Mouse (Mus musculus) embryonic facial prominence, embryonic 13.5 days (tissue): Measurements from ENCODE around the gene Fgfr2. TPM values are rescaled to one million over a fixed set of nuclear protein-coding genes. Genes with fewer than 3 reads are reported as not detected.

ENCODE experiments used
- ATAC-seq: fragments of 200-750 bp; cut with Nextera tagmentation; 2 replicates; pipeline ENCODE4 v1.8.0; 2017; ENCODE audit warnings: low read depth; ENCODE audit not compliant: insufficient number of reproducible peaks, insufficient read depth, low FRiP score, low TSS enrichment
- H3K27ac ChIP-seq: fragments of 300-500 bp; sonication (generic); 2 replicates; pipeline ENCODE4 v1.5.1; 2015; ENCODE audit warnings: moderate library complexity, mild to moderate bottlenecking, inconsistent platforms
- H3K27me3 ChIP-seq: fragments of 300-500 bp; sonication (generic); 2 replicates; pipeline ENCODE4 v1.6.1; 2015; ENCODE audit warnings: mild to moderate bottlenecking, inconsistent platforms
- H3K36me3 ChIP-seq: fragments of 300-500 bp; sonication (generic); 2 replicates; pipeline ENCODE4 v1.6.1; 2015; ENCODE audit warnings: mild to moderate bottlenecking, inconsistent platforms
- H3K4me1 ChIP-seq: fragments of 300-500 bp; sonication (generic); 2 replicates; pipeline ENCODE4 v1.6.1; 2015; ENCODE audit warnings: inconsistent platforms
- H3K4me2 ChIP-seq: fragments of 300-500 bp; sonication (generic); 2 replicates; pipeline ENCODE4 v1.6.1; 2015; ENCODE audit warnings: moderate library complexity, mild to moderate bottlenecking, inconsistent platforms
- H3K4me3 ChIP-seq: fragments of 300-500 bp; sonication (generic); 2 replicates; pipeline ENCODE4 v1.5.1; 2015; ENCODE audit warnings: mild to moderate bottlenecking, inconsistent platforms
- H3K9ac ChIP-seq: fragments of 300-500 bp; sonication (generic); 2 replicates; pipeline ENCODE4 v1.6.1; 2015; ENCODE audit warnings: mild to moderate bottlenecking, inconsistent platforms
- H3K9me3 ChIP-seq: fragments of 300-500 bp; sonication (generic); 2 replicates; pipeline ENCODE4 v1.6.1; 2016; ENCODE audit warnings: inconsistent platforms
- WGBS: fragments of 180-500 bp; shearing (Covaris S2); methylation state at CpG from one replicate; pipeline ENCODE4 v1.1.7; 2015; ENCODE audit warnings: mixed read lengths; 5-methylcytosine and 5-hydroxymethylcytosine counted together
- polyA plus RNA-seq: library from polyadenylated mRNA; unstranded; fragments of >200 nt; fragmentation: Nextera tagmentation; extraction: Ambion mirVana; gene quantifications from 2 replicates; pipeline ENCODE4 v1.2.1, GENCODE M21; 2015

Fgfr2 gene
- polyA plus RNA-seq, 1 experiment from 2014 or later = 174 TPM

- H3K36me3 ChIP-seq = no peaks in the 10 kb centered on the region; the same call in 1 of the 2 replicates
- H3K9me3 ChIP-seq = no peaks in the 10 kb centered on the region
- peaks cover 86% of the 10 kb centered on the region for H3K4me1 ChIP-seq
- no peak overlapping the region for H3K4me3 ChIP-seq
- no peaks in the 10 kb centered on the region for H3K27me3 ChIP-seq
- peak overlapping the region; percentile 49 for H3K4me2 ChIP-seq
- ATAC-seq = no peak
- H3K9ac ChIP-seq = no peak overlapping the region
- H3K27ac ChIP-seq = no peak overlapping the region
Observed at GRCm38 (mm10) chr7:133116542-133116941, 6.6 kb downstream of the Fgfr2 start.

- peak overlapping the region; percentile 49 for H3K4me2 ChIP-seq
- H3K27me3 ChIP-seq = no peaks in the 10 kb centered on the region
- no peak overlapping the region for H3K27ac ChIP-seq
- no peak for ATAC-seq
- no peak overlapping the region for H3K4me3 ChIP-seq
- H3K4me1 ChIP-seq = peaks cover 92% of the 10 kb centered on the region
- peak overlapping the region; percentile 41; the same call in 1 of the 2 replicates for H3K9ac ChIP-seq
- no peaks in the 10 kb centered on the region; the same call in 1 of the 2 replicates for H3K36me3 ChIP-seq
- 14% methylated on average over 15 of the region's 15 CpGs for WGBS
- H3K9me3 ChIP-seq = no peaks in the 10 kb centered on the region
Observed at GRCm38 (mm10) chr7:133115886-133116285, 7.3 kb downstream of the Fgfr2 start.

- no peak; the same call in 1 of the 2 replicates for ATAC-seq
Observed at GRCm38 (mm10) chr7:133114847-133115470, 8.2 kb downstream of the Fgfr2 start.

GRCm38 (mm10) chr7:133113185-133113895 lies 9.8 kb downstream of the Fgfr2 start:
- H3K27ac ChIP-seq = peak overlapping the region; percentile 69
- no peaks in the 10 kb centered on the region for H3K27me3 ChIP-seq
- ATAC-seq = no peak
- WGBS = 73% methylated on average over 8 of the region's 8 CpGs
- H3K4me1 ChIP-seq = peaks cover 92% of the 10 kb centered on the region
- no peaks in the 10 kb centered on the region for H3K9me3 ChIP-seq
- no peak overlapping the region for H3K4me2 ChIP-seq
- H3K9ac ChIP-seq = 0 out of 2 replicates have a peak overlapping the region, but pooled peaks have one; percentile 17
- no peaks in the 10 kb centered on the region; the same call in 1 of the 2 replicates for H3K36me3 ChIP-seq
- no peak overlapping the region for H3K4me3 ChIP-seq

More at GRCm38 (mm10) chr7:133114847-133115470, 8.2 kb downstream of the Fgfr2 start:
- Histone ChIP-seq H3K4me1 (peaks cover 92% of the 10 kb centered on the region), H3K4me3 (peak overlapping the region; percentile 17; the same call in 1 of the 2 replicates), H3K27me3 (no peaks in the 10 kb centered on the region), H3K9ac (no peak overlapping the region), H3K9me3 (no peaks in the 10 kb centered on the region), H3K27ac (no peak overlapping the region), H3K36me3 (no peaks in the 10 kb centered on the region; the same call in 1 of the 2 replicates), H3K4me2 (peak overlapping the region; percentile 49)
- WGBS = 19% methylated on average over 20 of the region's 20 CpGs

- 21% methylated on average over 6 of the region's 6 CpGs for WGBS
- Histone ChIP-seq H3K4me1 (peaks cover 86% of the 10 kb centered on the region), H3K4me2 (no peak overlapping the region), H3K27ac (peak overlapping the region; percentile 69), H3K4me3 (no peak overlapping the region), H3K9ac (0 out of 2 replicates have a peak overlapping the region, but pooled peaks have one; percentile 16), H3K9me3 (no peaks in the 10 kb centered on the region), H3K27me3 (no peaks in the 10 kb centered on the region), H3K36me3 (no peaks in the 10 kb centered on the region; the same call in 1 of the 2 replicates)
- ATAC-seq = peak; percentile 56; the same call in 1 of the 2 replicates
Observed at GRCm38 (mm10) chr7:133112351-133112831, 10.8 kb downstream of the Fgfr2 start.

GRCm38 (mm10) chr7:133109442-133109841 lies 13.7 kb downstream of the Fgfr2 start:
- ATAC-seq = no peak
- Histone ChIP-seq H3K4me1 (peaks cover 63% of the 10 kb centered on the region), H3K4me2 (no peak overlapping the region), H3K9me3 (no peaks in the 10 kb centered on the region), H3K9ac (no peak overlapping the region), H3K36me3 (no peaks in the 10 kb centered on the region; the same call in 1 of the 2 replicates), H3K4me3 (no peak overlapping the region), H3K27me3 (no peaks in the 10 kb centered on the region), H3K27ac (no peak overlapping the region)
- WGBS = 95% methylated on average over 4 of the region's 4 CpGs

GRCm38 (mm10) chr7:133108695-133109094 lies 14.5 kb downstream of the Fgfr2 start:
- H3K9ac ChIP-seq = no peak overlapping the region
- no peak overlapping the region for H3K27ac ChIP-seq
- H3K27me3 ChIP-seq = no peaks in the 10 kb centered on the region
- H3K4me1 ChIP-seq = peaks cover 56% of the 10 kb centered on the region
- 72% methylated on average over 2 of the region's 2 CpGs for WGBS
- no peak for ATAC-seq
- no peaks in the 10 kb centered on the region for H3K9me3 ChIP-seq
- no peak overlapping the region for H3K4me2 ChIP-seq
- no peak overlapping the region for H3K4me3 ChIP-seq
- H3K36me3 ChIP-seq = no peaks in the 10 kb centered on the region; the same call in 1 of the 2 replicates

GRCm38 (mm10) chr7:133102578-133102977 lies 20.6 kb downstream of the Fgfr2 start:
- no peak overlapping the region for H3K27ac ChIP-seq
- no peak overlapping the region for H3K9ac ChIP-seq
- ATAC-seq = no peak
- 75% methylated on average over 3 of the region's 3 CpGs for WGBS
- H3K36me3 ChIP-seq = peaks cover 18% of the 10 kb centered on the region; the same call in 1 of the 2 replicates
- no peak overlapping the region for H3K4me2 ChIP-seq
- H3K4me3 ChIP-seq = no peak overlapping the region
- no peaks in the 10 kb centered on the region for H3K27me3 ChIP-seq
- H3K4me1 ChIP-seq = peaks cover 32% of the 10 kb centered on the region
- no peaks in the 10 kb centered on the region for H3K9me3 ChIP-seq

GRCm38 (mm10) chr7:133101070-133101469 lies 22.1 kb downstream of the Fgfr2 start:
- Histone ChIP-seq H3K4me1 (peaks cover 32% of the 10 kb centered on the region), H3K4me3 (no peak overlapping the region), H3K4me2 (no peak overlapping the region), H3K36me3 (peaks cover 18% of the 10 kb centered on the region; the same call in 1 of the 2 replicates), H3K9me3 (no peaks in the 10 kb centered on the region), H3K27ac (no peak overlapping the region), H3K9ac (no peak overlapping the region), H3K27me3 (no peaks in the 10 kb centered on the region)
- no peak for ATAC-seq
- WGBS = 87% methylated on average over 6 of the region's 6 CpGs

- WGBS = 83% methylated on average over 6 of the region's 6 CpGs
- Histone ChIP-seq H3K36me3 (peaks cover 18% of the 10 kb centered on the region; the same call in 1 of the 2 replicates), H3K27me3 (no peaks in the 10 kb centered on the region), H3K4me3 (no peak overlapping the region), H3K9me3 (no peaks in the 10 kb centered on the region), H3K4me2 (no peak overlapping the region), H3K9ac (no peak overlapping the region), H3K27ac (no peak overlapping the region), H3K4me1 (peaks cover 40% of the 10 kb centered on the region)
- no peak for ATAC-seq
Observed at GRCm38 (mm10) chr7:133100178-133100577, 23.0 kb downstream of the Fgfr2 start.

- Histone ChIP-seq H3K27ac (0 out of 2 replicates have a peak overlapping the region, but pooled peaks have one; percentile 33), H3K27me3 (no peaks in the 10 kb centered on the region), H3K4me3 (no peak overlapping the region), H3K36me3 (peaks cover 18% of the 10 kb centered on the region; the same call in 1 of the 2 replicates), H3K9ac (no peak overlapping the region), H3K4me2 (no peak overlapping the region), H3K9me3 (no peaks in the 10 kb centered on the region), H3K4me1 (peaks cover 41% of the 10 kb centered on the region)
- 74% methylated on average over 4 of the region's 4 CpGs for WGBS
- no peak for ATAC-seq
Observed at GRCm38 (mm10) chr7:133099266-133099665, 23.9 kb downstream of the Fgfr2 start.
